ENCODE assay signal across 1 mouse cellular context in the genomic region with DNA sequence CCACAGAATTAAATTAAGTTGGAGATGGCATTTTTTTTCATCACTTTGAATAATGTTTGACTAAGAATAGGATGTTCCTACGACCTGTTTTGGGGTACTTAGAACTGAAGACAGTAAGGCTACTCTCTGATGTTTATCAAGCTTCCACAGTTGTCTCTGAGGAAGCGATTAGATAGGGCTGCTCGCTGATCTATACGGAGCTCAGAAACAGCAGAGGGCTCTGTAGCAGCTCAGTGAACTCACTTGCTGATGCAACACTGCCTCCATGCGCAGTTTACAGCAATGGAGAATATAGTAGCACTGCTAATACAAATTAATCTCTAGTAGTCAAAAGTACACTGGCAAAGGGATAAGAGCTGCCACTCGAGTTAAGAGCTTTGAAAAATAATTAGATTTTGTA.
TF ChIP-seq lines count a peak whose summit lies in the region.

No protein-coding gene starts in this region.

TF ChIP-seq in MEL, 35 proteins besides CTCF, POLR2A, EP300 and RAD21:
- TF ChIP-seq KAT2A (conservative IDR thresholded peaks at IDR 0.05; ENCODE audit: low read depth, low read length) = no peak
- TF ChIP-seq TCF12 (IDR thresholded peaks at IDR 0.05; ENCODE audit: low read depth, low read length) = peak; percentile 68
- TF ChIP-seq JUND (IDR thresholded peaks at IDR 0.05; ENCODE audit: low read depth, low read length) = no peak
- no peak for TF ChIP-seq POLR2AphosphoS2 (IDR thresholded peaks at IDR 0.05; ENCODE audit: low read length)
- TF ChIP-seq GATA1 (IDR thresholded peaks at IDR 0.05; ENCODE audit: low read depth, low read length) = peak; percentile 88
- TF ChIP-seq E2F4 (IDR thresholded peaks at IDR 0.05; ENCODE audit: borderline replicate concordance, low read depth, low read length) = no peak
- TF ChIP-seq MYB (IDR thresholded peaks at IDR 0.05; ENCODE audit: low read depth, low read length) = no peak
- TF ChIP-seq TAL1 (IDR thresholded peaks at IDR 0.05; ENCODE audit: low read length) = no peak
- TF ChIP-seq MEF2A (IDR thresholded peaks at IDR 0.05; ENCODE audit: extremely low read depth, insufficient replicate concordance, low read depth, low read length, poor library complexity, severe bottlenecking) = no peak
- TF ChIP-seq GABPA (IDR thresholded peaks at IDR 0.05; ENCODE audit: low read depth, low read length) = no peak
- TF ChIP-seq MAFK (IDR thresholded peaks at IDR 0.05; ENCODE audit: borderline replicate concordance, low read depth, low read length) = no peak
- TF ChIP-seq SIN3A (IDR thresholded peaks at IDR 0.05; ENCODE audit: low read length) = peak; percentile 32; the same call in 1 of the 2 replicates
- peak; percentile 29; the same call in 1 of the 2 replicates for TF ChIP-seq MYC (IDR thresholded peaks at IDR 0.05; ENCODE audit: low read depth, low read length)
- TF ChIP-seq NRF1 (IDR thresholded peaks at IDR 0.05; ENCODE audit: insufficient read depth, low read depth, low read length, poor library complexity, severe bottlenecking) = no peak
- no peak for TF ChIP-seq ZKSCAN1 (IDR thresholded peaks at IDR 0.05; ENCODE audit: low read depth, low read length)
- no peak for TF ChIP-seq ZNF384 (IDR thresholded peaks at IDR 0.05; ENCODE audit: low read depth, low read length)
- no peak for TF ChIP-seq ZMIZ1 (IDR thresholded peaks at IDR 0.05; ENCODE audit: low read depth, low read length)
- no peak for TF ChIP-seq CHD1 (IDR thresholded peaks at IDR 0.05; ENCODE audit: low read depth, low read length)
- TF ChIP-seq POLR2AphosphoS5 (IDR thresholded peaks at IDR 0.05; ENCODE audit: borderline replicate concordance, low read depth, low read length) = no peak
- no peak for TF ChIP-seq MAZ (IDR thresholded peaks at IDR 0.05; ENCODE audit: low read depth, low read length)
- peak; percentile 25; the same call in 1 of the 2 replicates for TF ChIP-seq ETS1 (IDR thresholded peaks at IDR 0.05; ENCODE audit: low read depth, low read length)
- TF ChIP-seq SMC3 (IDR thresholded peaks at IDR 0.05; ENCODE audit: low read depth, low read length) = peak; percentile 43; the same call in 1 of the 2 replicates
- TF ChIP-seq TBP (IDR thresholded peaks at IDR 0.05; ENCODE audit: low read depth, low read length) = no peak
- 0 out of 2 replicates have a peak, but pooled peaks have one; percentile 16 for TF ChIP-seq HCFC1 (IDR thresholded peaks at IDR 0.05; ENCODE audit: low read depth, low read length)
- no peak for TF ChIP-seq UBTF (IDR thresholded peaks at IDR 0.05; ENCODE audit: borderline replicate concordance, insufficient read depth, low read depth, low read length)
- TF ChIP-seq BHLHE40 (IDR thresholded peaks at IDR 0.05; ENCODE audit: borderline replicate concordance, low read depth, low read length) = no peak
- no peak for TF ChIP-seq NELFE (IDR thresholded peaks at IDR 0.05; ENCODE audit: low read depth, low read length)
TF ChIP-seq in MEL: peak in this region for 7.
